Mouse (Mus musculus) kidney, adult 2 months (tissue): ENCODE results near the gene Nav1.

ENCODE experiments used
- CTCF ChIP-seq: fragments of 200-500 bp; conservative IDR thresholded peaks from 2 replicates; pipeline ENCODE4 v1.5.1; 2011; ENCODE audit warnings: low read depth, mild to moderate bottlenecking, control low read depth, low read length, moderate library complexity, mixed read lengths; ENCODE audit not compliant: insufficient read depth, insufficient read length
- POLR2A ChIP-seq: fragments of 200-500 bp; IDR thresholded peaks from one replicate; pipeline ENCODE4 v1.6.1; 2011; ENCODE audit warnings: low read depth, low read length, control low read depth

DNA sequence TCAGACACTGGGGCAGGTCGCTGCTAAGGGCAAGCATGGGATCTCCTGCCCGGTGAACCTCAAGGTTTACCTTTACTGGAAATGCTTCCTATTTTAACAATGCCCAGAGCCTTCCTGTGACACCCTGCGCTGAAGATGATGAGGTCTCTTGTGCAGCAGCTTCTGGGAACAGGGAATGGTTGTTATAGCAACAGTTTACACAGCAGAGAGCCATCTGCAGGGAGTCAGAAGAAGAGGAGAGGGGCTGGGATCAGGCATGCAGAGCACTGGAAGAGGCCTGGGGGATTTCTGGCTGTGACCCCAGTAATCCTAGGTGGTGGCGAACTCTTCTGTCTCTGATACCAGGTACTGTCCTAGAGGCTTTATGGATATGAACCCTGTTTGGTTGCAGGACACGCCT lies 61.0 kb downstream of the Nav1 start:
- no peak for TF ChIP-seq CTCF
- TF ChIP-seq POLR2A = no peak
